ENCODE assay signal across 14 mouse cellular contexts in the genomic region with DNA sequence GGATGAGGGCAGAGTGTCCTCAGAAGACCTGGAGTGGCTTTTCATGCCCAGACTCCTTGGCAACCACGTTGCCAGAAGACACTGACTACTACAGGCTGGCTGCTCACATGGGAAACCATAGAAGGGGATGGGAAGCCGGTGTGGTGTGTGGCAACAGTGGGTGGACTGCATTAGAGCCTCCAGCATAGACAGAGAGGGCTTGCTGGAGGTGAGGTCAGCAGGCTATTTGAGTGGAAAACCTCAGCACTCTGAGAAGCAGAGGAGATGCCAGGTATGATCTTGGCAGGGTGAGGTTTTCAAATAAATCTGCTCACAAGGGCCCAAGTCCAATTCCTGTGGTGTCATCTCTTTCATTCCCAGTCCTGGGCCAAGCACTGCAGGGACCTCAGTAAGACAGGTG. TPM values are rescaled to one million over a fixed set of nuclear protein-coding genes. Genes with fewer than 3 reads are reported as not detected.
DNase-seq lines count a peak whose midpoint lies in the region; ATAC-seq lines count a peak whose summit lies in the region.
"Had no signal": no experiment of that assay in that cellular context is flagged by ENCODE, and none has a peak within 500 bp of the region (broad histone marks: within the 10 kb centered on the region; RNA-seq: fewer than 3 reads in every experiment).

No protein-coding gene starts in this region.

- no peak overlapping the region for H3K4me2 ChIP-seq in neural tube, embryonic 15.5 days
- no peak overlapping the region for H3K4me2 ChIP-seq in midbrain, embryonic 14.5 days (ENCODE audit: low read length)
- H3K4me2 ChIP-seq: neural tube, embryonic 13.5 days had no signal

- no peak for DNase-seq in cerebellum, postnatal 4 days (ENCODE audit: low spot score in 2 of 2)
- DNase-seq in left cerebral cortex, postnatal 14 days (ENCODE audit: low spot score in 2 of 2): peak; percentile 3 to 64
- no peak for DNase-seq in left cerebral cortex, adult 8-10 months (ENCODE audit: low spot score in 2 of 2)
- peak; percentile 53 for DNase-seq in cerebellum, adult 8-10 months
- peak; percentile 33 to 45 for DNase-seq in gastrocnemius, postnatal 36 days
- no peak for DNase-seq in midbrain, embryonic 14.5 days
- DNase-seq: heart, postnatal 36 days; kidney, postnatal 10 days; thymus, adult 2 months had no signal

- no peak overlapping the region for H3K27ac ChIP-seq in neural tube, embryonic 15.5 days (replicated peaks)
- no peak overlapping the region for H3K27ac ChIP-seq in midbrain, embryonic 14.5 days (replicated peaks; ENCODE audit: low read depth, low read length)
- H3K27ac ChIP-seq: midbrain, embryonic 10.5 days; neural tube, embryonic 13.5 days had no signal

- H3K9me3 ChIP-seq in neural tube, embryonic 15.5 days (replicated peaks): no peaks in the 10 kb centered on the region
- H3K9me3 ChIP-seq in midbrain, embryonic 14.5 days (ENCODE audit: control insufficient read depth, low read length): no peaks in the 10 kb centered on the region
- H3K9me3 ChIP-seq: midbrain, embryonic 10.5 days; neural tube, embryonic 13.5 days had no signal

- peak; percentile 94 for ATAC-seq in cerebellum, adult (ENCODE audit: insufficient number of reproducible peaks, low FRiP score, low TSS enrichment)
- ATAC-seq in neural tube, embryonic 15.5 days (ENCODE audit: low FRiP score): no peak
- ATAC-seq in midbrain, embryonic 14.5 days (ENCODE audit: low FRiP score, low TSS enrichment): no peak
- ATAC-seq: forebrain, embryonic 14.5 days had no signal

- H3K36me3 ChIP-seq in neural tube, embryonic 15.5 days: no peaks in the 10 kb centered on the region
- no peaks in the 10 kb centered on the region for H3K36me3 ChIP-seq in midbrain, embryonic 14.5 days (ENCODE audit: control insufficient read depth, insufficient read depth, low read length)
- H3K36me3 ChIP-seq: midbrain, embryonic 10.5 days; neural tube, embryonic 13.5 days had no signal

- intact Hi-C loops in left cerebral cortex, postnatal 14 days (cut with DNase I): no loop called here
- intact Hi-C loops in gastrocnemius, postnatal 36 days (cut with DNase I): loop anchor here (5.0 kb wide), 1 partner anchor 32 kb away; no protein-coding TSS in a partner anchor

- no peak overlapping the region for H3K4me3 ChIP-seq in neural tube, embryonic 15.5 days (replicated peaks)
- no peak overlapping the region for H3K4me3 ChIP-seq in midbrain, embryonic 14.5 days (replicated peaks; ENCODE audit: low read depth, low read length)
- H3K4me3 ChIP-seq: midbrain, embryonic 10.5 days; neural tube, embryonic 13.5 days had no signal

- H3K27me3 ChIP-seq in neural tube, embryonic 15.5 days (replicated peaks): no peaks in the 10 kb centered on the region
- H3K27me3 ChIP-seq in midbrain, embryonic 14.5 days (ENCODE audit: control insufficient read depth, insufficient read depth, low read length): no peaks in the 10 kb centered on the region
- H3K27me3 ChIP-seq: neural tube, embryonic 13.5 days had no signal

- 45% methylated on average over 2 of the region's 2 CpGs for WGBS in neural tube, embryonic 15.5 days
- 56% methylated on average over 2 of the region's 2 CpGs for WGBS in midbrain, embryonic 14.5 days

- no peak overlapping the region for H3K9ac ChIP-seq in neural tube, embryonic 15.5 days (replicated peaks)
- H3K9ac ChIP-seq in midbrain, embryonic 14.5 days (replicated peaks; ENCODE audit: low read length): no peak overlapping the region
- H3K9ac ChIP-seq: neural tube, embryonic 13.5 days had no signal

- no peaks in the 10 kb centered on the region for H3K4me1 ChIP-seq in neural tube, embryonic 15.5 days
- H3K4me1 ChIP-seq in midbrain, embryonic 14.5 days (ENCODE audit: control insufficient read depth, insufficient read depth, low read length): no peaks in the 10 kb centered on the region
- H3K4me1 ChIP-seq: midbrain, embryonic 10.5 days; neural tube, embryonic 13.5 days had no signal

RNA-seq across cellular contexts. Expression of a gene that starts 25.3 kb away (rescaled TPM):
- total RNA-seq in left cerebral cortex, postnatal 14 days (2021): not detected
- under 1 TPM in 1 of 4 experiments, not detected in 3; 0.19 TPM for total RNA-seq in left cerebral cortex, adult 8-10 months (2022)
- under 1 TPM; 0.10 to 0.17 TPM for total RNA-seq in gastrocnemius, postnatal 36 days (2021)
- 0.09 and 1.4 TPM in 2 replicates for polyA plus RNA-seq in neural tube, embryonic 15.5 days (2015; fragmentation: Nextera tagmentation; extraction: Ambion mirVana)
- polyA plus RNA-seq in midbrain, embryonic 14.5 days (2014; fragmentation: Nextera tagmentation; extraction: Ambion mirVana): 0.08 and 0.18 TPM in 2 replicates
- total RNA-seq: heart, postnatal 36 days had no signal
- polyA plus RNA-seq: forebrain, embryonic 14.5 days had no signal

RNA-seq across cellular contexts. Expression of a gene that starts 29.6 kb away (rescaled TPM):
- total RNA-seq in left cerebral cortex, postnatal 14 days (2021): 1 to 10 TPM; 6.8 to 9.4 TPM
- 1 to 10 TPM; 3.2 to 5.0 (median 4.3) TPM for total RNA-seq in left cerebral cortex, adult 8-10 months (2022)
- total RNA-seq in gastrocnemius, postnatal 36 days (2021): 10 to 100 TPM; 10.1 to 13.1 TPM
- polyA plus RNA-seq in neural tube, embryonic 15.5 days (2015; fragmentation: Nextera tagmentation; extraction: Ambion mirVana): 4.2 and 4.5 TPM in 2 replicates
- polyA plus RNA-seq in midbrain, embryonic 14.5 days (2014; fragmentation: Nextera tagmentation; extraction: Ambion mirVana): 0.15 and 6.8 TPM in 2 replicates

Comparison
In these comparisons a context has a peak if more than half of its experiments do, and no peak if none do; other contexts are left out.
1. DNase-seq: peak in left cerebral cortex, postnatal 14 days (2 of 2), cerebellum, adult 8-10 months (single experiment) and gastrocnemius, postnatal 36 days (2 of 2); none in cerebellum, postnatal 4 days (0 of 2), left cerebral cortex, adult 8-10 months (0 of 2) and midbrain, embryonic 14.5 days (single experiment).